In genomic region chr9:59116561-59116960, GRCm38 (mm10) we compare ENCODE assay signal across 14 mouse cellular contexts.
DNase-seq lines count a peak whose midpoint lies in the region; ATAC-seq and TF ChIP-seq lines count a peak whose summit lies in the region.
"Had no signal": no experiment of that assay in that cellular context is flagged by ENCODE, and none has a peak within 500 bp of the region (broad histone marks: within the 10 kb centered on the region; RNA-seq: fewer than 3 reads in every experiment).

No protein-coding gene starts in this region.

- H3K4me1 ChIP-seq in forebrain, embryonic 14.5 days (ENCODE audit: control insufficient read depth, insufficient read depth, low read length): no peaks in the 10 kb centered on the region
- peaks cover 5% of the 10 kb centered on the region for H3K4me1 ChIP-seq in forebrain, embryonic 16.5 days (replicated peaks; ENCODE audit: control insufficient read depth, insufficient read depth, low read length)
- no peaks in the 10 kb centered on the region for H3K4me1 ChIP-seq in kidney, postnatal 0 days (replicated peaks; ENCODE audit: insufficient read depth, low read length)
- H3K4me1 ChIP-seq: limb, embryonic 15.5 days; stomach, embryonic 15.5 days had no signal

- H3K27ac ChIP-seq in forebrain, embryonic 14.5 days (ENCODE audit: low read depth, low read length): no peak overlapping the region
- no peak overlapping the region for H3K27ac ChIP-seq in forebrain, embryonic 16.5 days (ENCODE audit: low read length)
- no peak overlapping the region for H3K27ac ChIP-seq in kidney, postnatal 0 days
- H3K27ac ChIP-seq: limb, embryonic 15.5 days; macrophage; midbrain, embryonic 13.5 days; stomach, embryonic 15.5 days had no signal

- no peak overlapping the region for H3K9ac ChIP-seq in forebrain, embryonic 14.5 days (ENCODE audit: low read length)
- no peak overlapping the region for H3K9ac ChIP-seq in forebrain, embryonic 16.5 days (replicated peaks; ENCODE audit: low read depth, low read length)
- no peak overlapping the region for H3K9ac ChIP-seq in kidney, postnatal 0 days (ENCODE audit: low read depth, low read length)
- H3K9ac ChIP-seq: limb, embryonic 15.5 days; midbrain, embryonic 13.5 days; stomach, embryonic 15.5 days had no signal

- WGBS in forebrain, embryonic 14.5 days: 42% methylated on average over 2 of the region's 2 CpGs
- WGBS in forebrain, embryonic 16.5 days: 11% methylated on average over 2 of the region's 2 CpGs
- 50% methylated on average over 2 of the region's 2 CpGs for WGBS in kidney, postnatal 0 days

- no peak overlapping the region for H3K4me2 ChIP-seq in forebrain, embryonic 14.5 days (ENCODE audit: low read length)
- H3K4me2 ChIP-seq in forebrain, embryonic 16.5 days (ENCODE audit: low read length): no peak overlapping the region
- H3K4me2 ChIP-seq in kidney, postnatal 0 days (ENCODE audit: low read length): no peak overlapping the region
- H3K4me2 ChIP-seq: limb, embryonic 15.5 days; midbrain, embryonic 13.5 days; stomach, embryonic 15.5 days had no signal

- no peak for TF ChIP-seq CTCF in kidney, postnatal 0 days (IDR thresholded peaks at IDR 0.05; ENCODE audit: low read depth)

- H3K27me3 ChIP-seq in forebrain, embryonic 14.5 days (replicated peaks; ENCODE audit: control insufficient read depth, insufficient read depth, low read length): no peaks in the 10 kb centered on the region
- H3K27me3 ChIP-seq in forebrain, embryonic 16.5 days (replicated peaks; ENCODE audit: control insufficient read depth, insufficient read depth, low read length): no peaks in the 10 kb centered on the region
- no peaks in the 10 kb centered on the region for H3K27me3 ChIP-seq in kidney, postnatal 0 days (ENCODE audit: insufficient read depth, low read length)
- H3K27me3 ChIP-seq: limb, embryonic 15.5 days; stomach, embryonic 15.5 days had no signal

- peak; percentile 32 for DNase-seq in forebrain, embryonic 14.5 days (ENCODE audit: low spot score)
- peak; percentile 43 for DNase-seq in kidney, postnatal 0 days (ENCODE audit: low spot score)
- no peak for DNase-seq in kidney, adult 8-10 months
- peak; percentile 54 for DNase-seq in lung, postnatal 10 days
- no peak for DNase-seq in lung, adult 18-20 months
- peak; percentile 13 for DNase-seq in lung, postnatal 36 days
- no peak for DNase-seq in layer of hippocampus, postnatal 14 days (ENCODE audit: low spot score in 2 of 2)
- DNase-seq: cerebellum, adult 18-20 months; thymus, postnatal 4 days had no signal

- no peaks in the 10 kb centered on the region for H3K36me3 ChIP-seq in forebrain, embryonic 14.5 days (ENCODE audit: control insufficient read depth, insufficient read depth, low read length)
- no peaks in the 10 kb centered on the region for H3K36me3 ChIP-seq in forebrain, embryonic 16.5 days (ENCODE audit: control insufficient read depth, insufficient read depth)
- H3K36me3 ChIP-seq in kidney, postnatal 0 days (ENCODE audit: insufficient read depth, low read length): no peaks in the 10 kb centered on the region
- H3K36me3 ChIP-seq: limb, embryonic 15.5 days; midbrain, embryonic 13.5 days; stomach, embryonic 15.5 days had no signal

- H3K4me3 ChIP-seq in forebrain, embryonic 14.5 days (ENCODE audit: low read depth, low read length): no peak overlapping the region
- H3K4me3 ChIP-seq in forebrain, embryonic 16.5 days (replicated peaks; ENCODE audit: low read length): no peak overlapping the region
- H3K4me3 ChIP-seq in kidney, postnatal 0 days (replicated peaks; ENCODE audit: low read depth, low read length): no peak overlapping the region
- H3K4me3 ChIP-seq: limb, embryonic 15.5 days; midbrain, embryonic 13.5 days; stomach, embryonic 15.5 days had no signal

- no peak for ATAC-seq in forebrain, embryonic 14.5 days
- no peak for ATAC-seq in forebrain, embryonic 16.5 days
- ATAC-seq in kidney, postnatal 0 days (replicated peaks; ENCODE audit: low FRiP score, low read depth): no peak
- ATAC-seq: midbrain, embryonic 13.5 days had no signal

- H3K9me3 ChIP-seq in forebrain, embryonic 14.5 days (replicated peaks; ENCODE audit: control insufficient read depth, low read length): no peaks in the 10 kb centered on the region
- H3K9me3 ChIP-seq in forebrain, embryonic 16.5 days (ENCODE audit: control insufficient read depth, low read length): no peaks in the 10 kb centered on the region
- no peaks in the 10 kb centered on the region for H3K9me3 ChIP-seq in kidney, postnatal 0 days (replicated peaks; ENCODE audit: low read length)
- H3K9me3 ChIP-seq: limb, embryonic 15.5 days; midbrain, embryonic 13.5 days; stomach, embryonic 15.5 days had no signal

Comparison
In these comparisons a context has a peak if more than half of its experiments do, and no peak if none do; other contexts are left out.
1. DNase-seq: peak in forebrain, embryonic 14.5 days (single experiment), kidney, postnatal 0 days (single experiment), lung, postnatal 10 days (single experiment) and lung, postnatal 36 days (single experiment); none in kidney, adult 8-10 months (0 of 2), lung, adult 18-20 months (0 of 2) and layer of hippocampus, postnatal 14 days (0 of 2).